Mouse (Mus musculus) G1E (cell line): Measurements from ENCODE around the gene Hoxd10.

Source experiments
- CTCF ChIP-seq: IDR thresholded peaks from 2 replicates; pipeline ENCODE4 v1.5.1; 2012; ENCODE audit warnings: low read depth, low read length, inconsistent platforms, mixed read lengths
- GATA1 ChIP-seq: IDR thresholded peaks from 2 replicates; pipeline ENCODE4 v1.6.1; 2012; ENCODE audit warnings: borderline replicate concordance, low read length, inconsistent platforms, mixed read lengths
- POLR2AphosphoS5 ChIP-seq: IDR thresholded peaks from 2 replicates; pipeline ENCODE4 v1.6.1; 2012; ENCODE audit warnings: low read depth, low read length, inconsistent platforms; ENCODE audit not compliant: insufficient replicate concordance
- TAL1 ChIP-seq: conservative IDR thresholded peaks from 2 replicates; pipeline ENCODE4 v1.6.1; 2012; ENCODE audit warnings: low read depth, low read length, inconsistent platforms, mixed read lengths

DNA sequence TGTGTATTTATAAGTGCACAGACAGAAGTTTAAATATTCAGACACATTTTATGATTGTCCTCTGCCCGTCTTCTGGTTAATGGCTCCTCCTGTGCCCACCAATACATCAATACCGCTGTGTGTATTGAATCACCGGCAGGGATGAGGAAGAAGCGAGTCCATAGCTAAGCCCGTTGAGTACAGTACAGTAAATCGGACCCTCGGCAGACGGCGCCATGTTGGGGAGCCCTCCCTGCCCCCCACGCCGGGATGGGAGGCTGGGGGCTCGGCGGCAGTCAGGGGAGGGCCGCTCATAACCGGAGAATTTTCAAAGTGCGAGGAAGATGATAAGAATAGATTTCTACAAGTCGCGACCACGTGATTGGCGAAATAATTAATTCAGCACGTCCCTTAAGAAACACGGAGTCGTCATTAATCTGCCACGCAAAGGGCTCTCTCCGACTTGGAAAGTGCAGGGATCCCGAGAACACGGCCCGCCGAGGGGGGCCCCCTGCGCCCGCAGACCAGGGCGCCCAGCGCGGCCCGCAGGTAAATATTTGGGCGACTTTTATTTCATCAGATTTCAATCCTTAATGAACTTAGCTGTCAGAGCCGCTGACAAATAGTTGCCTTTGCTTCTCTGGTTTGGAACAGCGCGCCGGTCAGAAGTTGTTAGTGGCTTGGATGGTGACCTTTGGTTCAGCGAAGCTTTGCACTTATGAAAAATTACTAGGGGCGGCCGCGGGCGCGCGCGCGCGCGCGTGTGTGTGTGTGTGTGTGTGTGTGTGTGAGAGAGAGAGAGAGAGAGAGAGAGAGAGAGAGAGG is 41.0 kb downstream of the Hoxd10 start:
- TF ChIP-seq CTCF (no peak), POLR2AphosphoS5 (no peak), GATA1 (no peak), TAL1 (no peak)
